Mouse (Mus musculus) forebrain, embryonic 11.5 days (tissue): ENCODE data around the gene Cox10. TPM values are rescaled to one million over a fixed set of nuclear protein-coding genes. Genes with fewer than 3 reads are reported as not detected.

Experiments used
- ATAC-seq: fragments of 200-750 bp; cut with Nextera tagmentation; replicated peaks from 2 replicates; pipeline ENCODE4 v1.8.0; 2017; ENCODE audit warnings: moderate TSS enrichment; ENCODE audit not compliant: low FRiP score
- DNase-seq: peaks from one replicate; pipeline ENCODE4 v3.0.0-alpha.2; 2017; ENCODE audit warnings: low spot score
- H3K27ac ChIP-seq: fragments of 300-500 bp; sonication (generic); 2 replicates; pipeline ENCODE4 v1.5.1; 2014; ENCODE audit warnings: low read depth, low read length
- H3K27me3 ChIP-seq: fragments of 300-500 bp; sonication (generic); 2 replicates; pipeline ENCODE4 v1.6.1; 2014; ENCODE audit warnings: mild to moderate bottlenecking, low read length, mixed read lengths; ENCODE audit not compliant: control insufficient read depth, insufficient read depth
- H3K36me3 ChIP-seq: fragments of 300-500 bp; sonication (generic); 2 replicates; pipeline ENCODE4 v1.6.1; 2014; ENCODE audit warnings: mild to moderate bottlenecking, low read length, moderate library complexity, mixed read lengths; ENCODE audit not compliant: control insufficient read depth, insufficient read depth
- H3K4me1 ChIP-seq: fragments of 300-500 bp; sonication (generic); replicated peaks from 2 replicates; pipeline ENCODE4 v1.6.1; 2014; ENCODE audit warnings: low read length, mixed read lengths; ENCODE audit not compliant: control insufficient read depth, insufficient read depth
- H3K4me2 ChIP-seq: fragments of 300-500 bp; sonication (generic); 2 replicates; pipeline ENCODE4 v1.6.1; 2014; ENCODE audit warnings: low read depth, mild to moderate bottlenecking, low read length, moderate library complexity, mixed read lengths; ENCODE audit not compliant: severe bottlenecking
- H3K4me3 ChIP-seq: fragments of 300-500 bp; sonication (generic); 2 replicates; pipeline ENCODE4 v1.5.1; 2014; ENCODE audit warnings: low read depth, low read length
- H3K9ac ChIP-seq: fragments of 300-500 bp; sonication (generic); 2 replicates; pipeline ENCODE4 v1.6.1; 2014; ENCODE audit warnings: low read length
- H3K9me3 ChIP-seq: fragments of 300-500 bp; sonication (generic); 2 replicates; pipeline ENCODE4 v1.6.1; 2016; ENCODE audit warnings: low read length, mixed read lengths; ENCODE audit not compliant: control insufficient read depth
- WGBS: fragments of 180-500 bp; shearing (Covaris S2); extraction: QIAGEN DNeasy Blood & Tissue Kit; methylation state at CpG from one replicate; pipeline ENCODE4 v1.1.7; 2014; 5-methylcytosine and 5-hydroxymethylcytosine counted together
- polyA plus RNA-seq: library from polyadenylated mRNA; unstranded; fragments of >200 nt; fragmentation: Nextera tagmentation; extraction: Ambion mirVana; gene quantifications from 2 replicates; pipeline ENCODE4 v1.2.1, GENCODE M21; 2014

Cox10 gene
- polyA plus RNA-seq, 1 experiment from 2014 or later = 27.9 TPM

DNA sequence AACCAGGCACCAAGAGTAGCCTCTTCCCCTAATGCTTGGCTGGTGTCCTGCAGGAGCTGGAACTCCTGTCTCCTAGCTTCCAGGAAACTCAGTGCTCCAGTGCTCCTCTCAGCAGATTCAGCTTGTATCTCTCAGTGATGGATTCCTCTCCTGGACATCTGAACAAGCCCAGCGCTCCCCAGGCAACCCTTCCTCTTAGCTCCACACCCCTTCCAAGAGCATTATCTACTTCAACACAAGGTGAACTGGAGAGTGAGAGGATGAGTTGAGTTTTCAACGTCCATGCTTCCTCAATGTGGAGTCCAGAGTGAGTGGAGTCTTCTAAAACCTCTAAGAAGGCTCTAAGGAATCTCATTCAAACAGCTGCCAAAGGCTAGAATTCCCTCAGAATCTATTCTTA, 76.6 kb downstream of the Cox10 start:
- Histone ChIP-seq H3K9me3 (no peaks in the 10 kb centered on the region), H3K4me2 (no peak overlapping the region), H3K27me3 (no peaks in the 10 kb centered on the region), H3K4me1 (no peaks in the 10 kb centered on the region), H3K9ac (no peak overlapping the region), H3K36me3 (no peaks in the 10 kb centered on the region), H3K27ac (no peak overlapping the region), H3K4me3 (no peak overlapping the region)
- WGBS = 91% methylated on average over 2 of the region's 2 CpGs
- ATAC-seq (no peak), DNase-seq (no peak)

- H3K9me3 ChIP-seq = no peaks in the 10 kb centered on the region
- H3K4me3 ChIP-seq = no peak overlapping the region
- no peaks in the 10 kb centered on the region for H3K36me3 ChIP-seq
- H3K4me1 ChIP-seq = no peaks in the 10 kb centered on the region
- WGBS = 87% methylated on average over 2 of the region's 2 CpGs
- no peak overlapping the region for H3K27ac ChIP-seq
- H3K9ac ChIP-seq = no peak overlapping the region
- no peaks in the 10 kb centered on the region for H3K27me3 ChIP-seq
- no peak overlapping the region for H3K4me2 ChIP-seq
- DNase-seq (no peak), ATAC-seq (no peak)
Measured at GRCm38 (mm10) chr11:64001111-64001510, 78.2 kb downstream of the Cox10 start.

DNA sequence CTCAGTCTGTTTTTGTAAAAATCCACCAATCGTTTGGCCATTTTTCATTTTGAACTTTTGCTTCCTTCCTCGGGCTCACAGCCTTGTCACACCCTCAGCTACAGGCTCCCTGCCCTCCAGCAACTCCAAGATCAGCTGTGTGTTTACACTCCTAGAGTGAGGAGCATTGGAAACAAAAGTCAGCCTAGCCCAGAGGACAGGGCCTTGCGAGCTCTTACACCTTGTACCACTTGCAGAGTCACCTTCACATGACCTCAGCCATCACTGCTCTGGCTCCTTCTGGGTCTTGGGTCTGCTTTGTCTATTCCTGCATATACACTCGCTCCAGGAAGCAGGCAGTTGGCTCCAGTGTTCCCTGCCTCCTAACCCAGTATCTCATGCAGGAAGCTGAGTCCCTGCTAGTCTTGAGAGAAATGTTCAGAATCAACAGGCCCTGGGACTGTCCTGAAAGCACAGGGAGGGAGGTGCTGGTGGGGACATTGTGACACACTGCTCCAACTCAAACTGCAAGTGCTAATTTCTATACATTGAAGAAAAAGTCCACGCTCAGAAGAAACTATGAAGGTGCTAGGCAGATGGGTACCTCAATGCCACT, 79.0 kb downstream of the Cox10 start:
- no peaks in the 10 kb centered on the region for H3K9me3 ChIP-seq
- no peaks in the 10 kb centered on the region for H3K27me3 ChIP-seq
- H3K4me2 ChIP-seq = no peak overlapping the region
- H3K27ac ChIP-seq = no peak overlapping the region
- H3K9ac ChIP-seq = no peak overlapping the region
- no peaks in the 10 kb centered on the region for H3K4me1 ChIP-seq
- H3K36me3 ChIP-seq = no peaks in the 10 kb centered on the region
- no peak overlapping the region for H3K4me3 ChIP-seq
- 76% methylated on average over 5 of the region's 5 CpGs for WGBS
- DNase-seq (no peak), ATAC-seq (no peak)

DNA sequence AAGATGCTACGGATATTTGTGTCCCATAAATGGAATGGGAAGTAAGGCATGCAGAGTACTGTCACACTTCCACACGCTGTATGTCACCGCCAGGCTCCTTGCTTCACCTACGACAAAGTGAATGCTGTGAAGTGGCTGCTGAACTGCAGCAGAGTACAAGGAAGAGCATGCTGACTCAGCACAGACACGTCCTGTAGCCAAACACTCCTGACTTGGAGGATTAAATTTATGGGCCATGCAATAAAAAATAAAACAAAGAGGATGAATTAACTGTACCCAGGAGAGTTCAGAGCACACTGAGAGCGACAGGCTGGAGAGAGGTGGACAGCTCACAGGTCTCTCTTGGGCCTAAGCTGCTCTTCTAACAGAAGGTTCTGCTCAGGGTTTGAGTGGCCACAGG, 79.8 kb downstream of the Cox10 start:
- Histone ChIP-seq H3K4me2 (no peak overlapping the region), H3K36me3 (no peaks in the 10 kb centered on the region), H3K9me3 (no peaks in the 10 kb centered on the region), H3K27ac (no peak overlapping the region), H3K4me1 (no peaks in the 10 kb centered on the region), H3K9ac (no peak overlapping the region), H3K27me3 (no peaks in the 10 kb centered on the region), H3K4me3 (no peak overlapping the region)
- DNase-seq (no peak), ATAC-seq (no peak)
- 91% methylated on average over 6 of the region's 6 CpGs for WGBS

GRCm38 (mm10) chr11:63991958-63992357, 87.3 kb downstream of the Cox10 start:
- no peak for ATAC-seq
- Histone ChIP-seq H3K9me3 (no peaks in the 10 kb centered on the region), H3K4me3 (no peak overlapping the region), H3K4me2 (no peak overlapping the region), H3K36me3 (no peaks in the 10 kb centered on the region), H3K27me3 (no peaks in the 10 kb centered on the region), H3K4me1 (no peaks in the 10 kb centered on the region), H3K9ac (no peak overlapping the region), H3K27ac (no peak overlapping the region)
- DNase-seq = no peak
- 87% methylated on average over 8 of the region's 8 CpGs for WGBS

- ATAC-seq (no peak), DNase-seq (no peak)
- H3K4me3 ChIP-seq = no peak overlapping the region
- H3K27ac ChIP-seq = no peak overlapping the region
- H3K9ac ChIP-seq = no peak overlapping the region
- 90% methylated on average over 7 of the region's 7 CpGs for WGBS
- H3K4me1 ChIP-seq = no peaks in the 10 kb centered on the region
- H3K4me2 ChIP-seq = no peak overlapping the region
- H3K27me3 ChIP-seq = no peaks in the 10 kb centered on the region
- H3K9me3 ChIP-seq = no peaks in the 10 kb centered on the region
- no peaks in the 10 kb centered on the region for H3K36me3 ChIP-seq
Measured at GRCm38 (mm10) chr11:63990759-63991158, 88.5 kb downstream of the Cox10 start.

- H3K9me3 ChIP-seq = no peaks in the 10 kb centered on the region
- WGBS = 79% methylated on average over 8 of the region's 8 CpGs
- DNase-seq (no peak), ATAC-seq (no peak)
- H3K4me2 ChIP-seq = no peak overlapping the region
- no peak overlapping the region for H3K4me3 ChIP-seq
- H3K9ac ChIP-seq = no peak overlapping the region
- H3K4me1 ChIP-seq = no peaks in the 10 kb centered on the region
- no peaks in the 10 kb centered on the region for H3K36me3 ChIP-seq
- H3K27me3 ChIP-seq = no peaks in the 10 kb centered on the region
- H3K27ac ChIP-seq = no peak overlapping the region
Measured at GRCm38 (mm10) chr11:63990311-63990710, 89.0 kb downstream of the Cox10 start.

GRCm38 (mm10) chr11:63988991-63989860, 90.0 kb downstream of the Cox10 start:
- no peak for DNase-seq
- Histone ChIP-seq H3K27me3 (no peaks in the 10 kb centered on the region), H3K9ac (no peak overlapping the region), H3K4me1 (no peaks in the 10 kb centered on the region), H3K9me3 (no peaks in the 10 kb centered on the region), H3K4me2 (no peak overlapping the region), H3K36me3 (no peaks in the 10 kb centered on the region), H3K27ac (no peak overlapping the region), H3K4me3 (no peak overlapping the region)
- no peak for ATAC-seq
- 87% methylated on average over 9 of the region's 9 CpGs for WGBS
